Mouse (Mus musculus): ENCODE measurements at regions not wholly inside any gene's neighbourhood (a gene's known extent, or its start where the extent isn't known, plus 50 kb on each side); places are given as distances from the start of the nearest gene placed in this dataset.
A peak's percentile ranks its signal among the peaks of the same experiment; 100 is the strongest.

- no peak for ATAC-seq (ENCODE audit: insufficient number of reproducible peaks, insufficient read depth, low FRiP score, low TSS enrichment, low read depth)
- 0 out of 2 replicates have a peak, but pooled peaks cover 2% of the 10 kb centered on the region for H3K27me3 ChIP-seq
- H3K9ac ChIP-seq (replicated peaks) = no peak overlapping the region
- no peaks in the 10 kb centered on the region for H3K36me3 ChIP-seq
- no peak overlapping the region for H3K4me3 ChIP-seq (replicated peaks)
- 43% methylated on average over 9 of the region's 9 CpGs for WGBS
- H3K9me3 ChIP-seq = no peaks in the 10 kb centered on the region
- H3K4me2 ChIP-seq = no peak overlapping the region
- no peak overlapping the region for H3K27ac ChIP-seq
- peaks cover 7% of the 10 kb centered on the region for H3K4me1 ChIP-seq (replicated peaks)
These were observed 607.0 kb downstream of the Dhx35 start for GRCm38 (mm10) chr2:159401421-159402100.

GRCm38 (mm10) chr2:159404940-159405339 is 610.3 kb downstream of the Dhx35 start:
- Histone ChIP-seq H3K27ac (no peak overlapping the region), H3K4me2 (no peak overlapping the region), H3K4me3 (replicated peaks) (no peak overlapping the region), H3K9me3 (no peaks in the 10 kb centered on the region), H3K4me1 (replicated peaks) (peaks cover 7% of the 10 kb centered on the region), H3K9ac (replicated peaks) (no peak overlapping the region), H3K27me3 (0 out of 2 replicates have a peak, but pooled peaks cover 2% of the 10 kb centered on the region), H3K36me3 (no peaks in the 10 kb centered on the region)
- WGBS = 50% methylated on average over 1 of the region's 1 CpGs
- ATAC-seq (ENCODE audit: insufficient number of reproducible peaks, insufficient read depth, low FRiP score, low TSS enrichment, low read depth) = no peak

- no peak overlapping the region for H3K27ac ChIP-seq
These were observed 620.0 kb downstream of the Dhx35 start for GRCm38 (mm10) chr2:159414599-159414998.

GRCm38 (mm10) chr2:159418371-159418940 is 623.8 kb downstream of the Dhx35 start:
- Histone ChIP-seq H3K36me3 (no peaks in the 10 kb centered on the region), H3K9me3 (no peaks in the 10 kb centered on the region), H3K4me3 (replicated peaks) (no peak overlapping the region), H3K27ac (no peak overlapping the region), H3K4me2 (no peak overlapping the region), H3K9ac (replicated peaks) (no peak overlapping the region), H3K4me1 (replicated peaks) (peaks cover 15% of the 10 kb centered on the region), H3K27me3 (peaks cover 29% of the 10 kb centered on the region)
- WGBS = 57% methylated on average over 7 of the region's 7 CpGs
- no peak for ATAC-seq (ENCODE audit: insufficient number of reproducible peaks, insufficient read depth, low FRiP score, low TSS enrichment, low read depth)

More at GRCm38 (mm10) chr2:159414599-159414998, 620.0 kb downstream of the Dhx35 start:
- ATAC-seq (ENCODE audit: insufficient number of reproducible peaks, insufficient read depth, low FRiP score, low TSS enrichment, low read depth) = peak; percentile 73
- 9% methylated on average over 1 of the region's 1 CpGs for WGBS
- H3K4me2 ChIP-seq = no peak overlapping the region
- H3K4me3 ChIP-seq (replicated peaks) = no peak overlapping the region
- H3K9me3 ChIP-seq = no peaks in the 10 kb centered on the region
- H3K27me3 ChIP-seq = peaks cover 32% of the 10 kb centered on the region
- no peak overlapping the region for H3K9ac ChIP-seq (replicated peaks)
- no peaks in the 10 kb centered on the region; the same call in 1 of the 2 replicates for H3K4me1 ChIP-seq (replicated peaks)
- H3K36me3 ChIP-seq = no peaks in the 10 kb centered on the region

- Histone ChIP-seq H3K4me1 (replicated peaks) (peaks cover 22% of the 10 kb centered on the region), H3K4me3 (replicated peaks) (no peak overlapping the region), H3K9me3 (no peaks in the 10 kb centered on the region), H3K27me3 (peaks cover 31% of the 10 kb centered on the region), H3K4me2 (no peak overlapping the region), H3K27ac (no peak overlapping the region), H3K36me3 (no peaks in the 10 kb centered on the region), H3K9ac (replicated peaks) (no peak overlapping the region)
- 17% methylated on average over 7 of the region's 7 CpGs for WGBS
- ATAC-seq (ENCODE audit: insufficient number of reproducible peaks, insufficient read depth, low FRiP score, low TSS enrichment, low read depth) = no peak
These were observed 627.8 kb downstream of the Dhx35 start for GRCm38 (mm10) chr2:159422281-159422937.

GRCm38 (mm10) chr2:159428201-159428600 is 633.6 kb downstream of the Dhx35 start:
- no peak overlapping the region for H3K4me3 ChIP-seq (replicated peaks)
- no peak overlapping the region for H3K4me2 ChIP-seq
- H3K9ac ChIP-seq (replicated peaks) = no peak overlapping the region
- ATAC-seq (ENCODE audit: insufficient number of reproducible peaks, insufficient read depth, low FRiP score, low TSS enrichment, low read depth) = no peak
- H3K27ac ChIP-seq = no peak overlapping the region
- H3K4me1 ChIP-seq (replicated peaks) = peaks cover 17% of the 10 kb centered on the region
- 28% methylated on average over 1 of the region's 1 CpGs for WGBS
- peaks cover 28% of the 10 kb centered on the region for H3K27me3 ChIP-seq
- peaks cover 3% of the 10 kb centered on the region; the same call in 1 of the 2 replicates for H3K9me3 ChIP-seq
- H3K36me3 ChIP-seq = no peaks in the 10 kb centered on the region

- no peaks in the 10 kb centered on the region for H3K36me3 ChIP-seq
- H3K9ac ChIP-seq (replicated peaks) = no peak overlapping the region
- peaks cover 17% of the 10 kb centered on the region for H3K27me3 ChIP-seq
- peaks cover 12% of the 10 kb centered on the region; the same call in 1 of the 2 replicates for H3K9me3 ChIP-seq
- H3K4me1 ChIP-seq (replicated peaks) = peaks cover 10% of the 10 kb centered on the region
- no peak overlapping the region for H3K4me3 ChIP-seq (replicated peaks)
- no peak overlapping the region for H3K4me2 ChIP-seq
- no peak overlapping the region for H3K27ac ChIP-seq
- WGBS = 36% methylated on average over 5 of the region's 5 CpGs
- peak; percentile 52; the same call in 1 of the 2 replicates for ATAC-seq (ENCODE audit: insufficient number of reproducible peaks, insufficient read depth, low FRiP score, low TSS enrichment, low read depth)
These were observed 636.1 kb downstream of the Dhx35 start for GRCm38 (mm10) chr2:159430577-159431329.

GRCm38 (mm10) chr2:159438961-159439360 is 644.4 kb downstream of the Dhx35 start:
- Histone ChIP-seq H3K36me3 (no peaks in the 10 kb centered on the region), H3K4me1 (replicated peaks) (no peaks in the 10 kb centered on the region; the same call in 1 of the 2 replicates), H3K4me3 (replicated peaks) (no peak overlapping the region), H3K4me2 (no peak overlapping the region), H3K9me3 (peaks cover 4% of the 10 kb centered on the region; the same call in 1 of the 2 replicates), H3K27me3 (no peaks in the 10 kb centered on the region), H3K9ac (replicated peaks) (no peak overlapping the region), H3K27ac (no peak overlapping the region)
- ATAC-seq (ENCODE audit: insufficient number of reproducible peaks, insufficient read depth, low FRiP score, low TSS enrichment, low read depth) = no peak
- 62% methylated on average over 6 of the region's 6 CpGs for WGBS

- Histone ChIP-seq H3K9ac (replicated peaks) (no peak overlapping the region), H3K4me3 (replicated peaks) (no peak overlapping the region), H3K36me3 (no peaks in the 10 kb centered on the region), H3K4me1 (replicated peaks) (peaks cover 3% of the 10 kb centered on the region), H3K27ac (no peak overlapping the region), H3K4me2 (no peak overlapping the region), H3K27me3 (peaks cover 9% of the 10 kb centered on the region; the same call in 1 of the 2 replicates), H3K9me3 (no peaks in the 10 kb centered on the region)
- 29% methylated on average over 8 of the region's 8 CpGs for WGBS
- ATAC-seq (ENCODE audit: insufficient number of reproducible peaks, insufficient read depth, low FRiP score, low TSS enrichment, low read depth) = no peak
These were observed 649.0 kb downstream of the Dhx35 start for GRCm38 (mm10) chr2:159443581-159443980.

- H3K9ac ChIP-seq (replicated peaks) = no peak overlapping the region
- no peak for ATAC-seq (ENCODE audit: insufficient number of reproducible peaks, insufficient read depth, low FRiP score, low TSS enrichment, low read depth)
- H3K27me3 ChIP-seq = peaks cover 9% of the 10 kb centered on the region; the same call in 1 of the 2 replicates
- H3K4me3 ChIP-seq (replicated peaks) = no peak overlapping the region
- H3K4me1 ChIP-seq (replicated peaks) = peaks cover 3% of the 10 kb centered on the region
- no peak overlapping the region for H3K4me2 ChIP-seq
- no peaks in the 10 kb centered on the region for H3K36me3 ChIP-seq
- 67% methylated on average over 5 of the region's 5 CpGs for WGBS
- H3K27ac ChIP-seq = no peak overlapping the region
- no peaks in the 10 kb centered on the region for H3K9me3 ChIP-seq
These were observed 651.8 kb downstream of the Dhx35 start for GRCm38 (mm10) chr2:159446434-159446833.

- Histone ChIP-seq H3K27me3 (peaks cover 9% of the 10 kb centered on the region; the same call in 1 of the 2 replicates), H3K36me3 (no peaks in the 10 kb centered on the region), H3K4me2 (no peak overlapping the region), H3K27ac (no peak overlapping the region), H3K9me3 (no peaks in the 10 kb centered on the region), H3K9ac (replicated peaks) (no peak overlapping the region), H3K4me1 (replicated peaks) (peaks cover 3% of the 10 kb centered on the region), H3K4me3 (replicated peaks) (no peak overlapping the region)
- 75% methylated on average over 5 of the region's 5 CpGs for WGBS
- ATAC-seq (ENCODE audit: insufficient number of reproducible peaks, insufficient read depth, low FRiP score, low TSS enrichment, low read depth) = no peak
These were observed 652.3 kb downstream of the Dhx35 start for GRCm38 (mm10) chr2:159446886-159447285.

All from limb, embryonic 12.5 days (tissue).